8 mouse cellular contexts compared by ENCODE assay signal in the genomic region with DNA sequence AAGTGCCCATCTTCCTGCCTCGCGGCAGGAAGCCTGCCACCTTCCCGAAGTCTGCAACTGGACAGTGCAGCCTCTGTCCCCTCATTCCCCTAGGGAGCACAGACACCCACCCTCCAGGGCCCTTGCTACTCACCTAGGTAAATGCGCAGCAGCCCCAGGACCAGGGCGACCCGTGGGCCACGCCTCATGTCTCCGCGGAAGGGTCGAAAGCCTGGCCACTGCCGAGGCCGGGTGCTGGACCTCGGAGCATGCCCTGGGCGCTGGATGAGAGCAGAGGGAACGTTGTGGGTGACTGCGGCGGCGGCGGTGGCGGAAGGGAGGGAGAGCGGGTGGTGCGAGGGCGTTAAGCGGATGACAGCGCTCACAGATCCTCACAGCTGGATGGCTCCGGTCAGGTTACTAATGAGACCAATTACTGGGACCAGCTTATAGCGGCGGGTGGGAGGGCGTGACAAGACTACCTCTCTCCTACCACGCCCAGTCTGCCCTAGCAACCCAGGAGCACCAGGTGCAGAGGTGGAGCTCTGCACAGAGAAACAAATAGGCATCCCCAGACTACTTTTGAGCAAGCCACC. TPM values are rescaled to one million over a fixed set of nuclear protein-coding genes. Genes with fewer than 3 reads are reported as not detected.
A peak's percentile ranks its signal among the peaks of the same experiment; 100 is the strongest.
DNase-seq lines count a peak whose midpoint lies in the region; ATAC-seq lines count a peak whose summit lies in the region.

A gene (minus strand): TSS at position 392 of the 575 bp plus-strand sequence.

- 2% methylated on average over 30 of the region's 30 CpGs for WGBS in heart, embryonic 13.5 days
- 2% methylated on average over 30 of the region's 30 CpGs for WGBS in forebrain, embryonic 13.5 days
- under 1% methylated on average over 30 of the region's 30 CpGs for WGBS in midbrain, embryonic 14.5 days

- ATAC-seq in heart, embryonic 13.5 days (ENCODE audit: extremely low read depth, insufficient number of reproducible peaks, low FRiP score, low TSS enrichment), result no peak
- ATAC-seq in forebrain, embryonic 13.5 days, result peak; percentile 85
- peak; percentile 71 for ATAC-seq in midbrain, embryonic 14.5 days (ENCODE audit: low FRiP score, low TSS enrichment)

- no peak within 1 kb of the TSS for H3K27ac ChIP-seq in heart, embryonic 13.5 days (replicated peaks)
- no peak within 1 kb of the TSS for H3K27ac ChIP-seq in forebrain, embryonic 13.5 days
- H3K27ac ChIP-seq in midbrain, embryonic 14.5 days (replicated peaks; ENCODE audit: low read depth, low read length), result no peak within 1 kb of the TSS

- H3K9ac ChIP-seq in heart, embryonic 13.5 days, result peak within 1 kb of the TSS; percentile 61
- peak within 1 kb of the TSS; percentile 63 for H3K9ac ChIP-seq in forebrain, embryonic 13.5 days
- peak within 1 kb of the TSS; percentile 66 for H3K9ac ChIP-seq in midbrain, embryonic 14.5 days (replicated peaks; ENCODE audit: low read length)

- H3K27me3 ChIP-seq in heart, embryonic 13.5 days (replicated peaks), result peaks cover 78% of the 10 kb centered on the region
- H3K27me3 ChIP-seq in forebrain, embryonic 13.5 days, result peaks cover 35% of the 10 kb centered on the region
- H3K27me3 ChIP-seq in midbrain, embryonic 14.5 days (ENCODE audit: control insufficient read depth, insufficient read depth, low read length), result peaks cover 12% of the 10 kb centered on the region; the same call in 1 of the 2 replicates

- no peaks in the 10 kb centered on the region for H3K9me3 ChIP-seq in heart, embryonic 13.5 days
- no peaks in the 10 kb centered on the region for H3K9me3 ChIP-seq in forebrain, embryonic 13.5 days (replicated peaks)
- no peaks in the 10 kb centered on the region for H3K9me3 ChIP-seq in midbrain, embryonic 14.5 days (ENCODE audit: control insufficient read depth, low read length)

- peaks cover 13% of the 10 kb centered on the region for H3K4me1 ChIP-seq in heart, embryonic 13.5 days
- peaks cover 9% of the 10 kb centered on the region for H3K4me1 ChIP-seq in forebrain, embryonic 13.5 days
- 0 out of 2 replicates have a peak, but pooled peaks cover 7% of the 10 kb centered on the region for H3K4me1 ChIP-seq in midbrain, embryonic 14.5 days (ENCODE audit: control insufficient read depth, insufficient read depth, low read length)

- peak within 1 kb of the TSS; percentile 45 for H3K4me3 ChIP-seq in heart, embryonic 13.5 days
- H3K4me3 ChIP-seq in forebrain, embryonic 13.5 days, result peak within 1 kb of the TSS; percentile 41
- peak within 1 kb of the TSS; percentile 45 for H3K4me3 ChIP-seq in midbrain, embryonic 14.5 days (replicated peaks; ENCODE audit: low read depth, low read length)

- peak within 1 kb of the TSS; percentile 69 for H3K4me2 ChIP-seq in heart, embryonic 13.5 days
- peak within 1 kb of the TSS; percentile 77 for H3K4me2 ChIP-seq in forebrain, embryonic 13.5 days
- peak within 1 kb of the TSS; percentile 95 for H3K4me2 ChIP-seq in midbrain, embryonic 14.5 days (ENCODE audit: low read length)

- DNase-seq in heart, adult 18-20 months, result no peak
- peak; percentile 95 for DNase-seq in ZHBTc4 (ENCODE audit: low read depth, low spot score)
- peak; percentile 5 to 37 for DNase-seq in kidney, postnatal 25 days
- peak; percentile 72 for DNase-seq in midbrain, embryonic 14.5 days
- no peak for DNase-seq in yolk sac, embryonic 10.5 days (ENCODE audit: low spot score)
- DNase-seq in ovary, postnatal 14 days (ENCODE audit: low spot score), result no peak

- no peaks in the 10 kb centered on the region for H3K36me3 ChIP-seq in heart, embryonic 13.5 days
- H3K36me3 ChIP-seq in forebrain, embryonic 13.5 days (ENCODE audit: poor library complexity, severe bottlenecking), result no peaks in the 10 kb centered on the region
- no peaks in the 10 kb centered on the region for H3K36me3 ChIP-seq in midbrain, embryonic 14.5 days (ENCODE audit: control insufficient read depth, insufficient read depth, low read length)

RNA-seq across cellular contexts. Expression of the gene that starts here (rescaled TPM):
- polyA plus RNA-seq in heart, embryonic 13.5 days (2015; fragmentation: Nextera tagmentation; extraction: Ambion mirVana), result 0.20 and 0.24 TPM in 2 replicates
- under 1 TPM in 1 of 2 experiments, not detected in 1; 0.05 TPM for total RNA-seq in heart, adult 18-20 months (2021)
- 0.37 and 0.74 TPM in 2 replicates for polyA plus RNA-seq in forebrain, embryonic 13.5 days (2015; fragmentation: Nextera tagmentation; extraction: Ambion mirVana)
- polyA plus RNA-seq in midbrain, embryonic 14.5 days (2014; fragmentation: Nextera tagmentation; extraction: Ambion mirVana), result 1.9 and 2.2 TPM in 2 replicates

Comparison
In these comparisons a context has a peak if more than half of its experiments do, and no peak if none do; other contexts are left out.
1. Peak in ATAC-seq, H3K4me3 ChIP-seq, H3K9ac ChIP-seq and H3K4me2 ChIP-seq in forebrain, embryonic 13.5 days; RNA of the gene not detected or under 1 TPM.
2. DNase-seq: peak in ZHBTc4 (single experiment), kidney, postnatal 25 days (2 of 2) and midbrain, embryonic 14.5 days (single experiment); none in heart, adult 18-20 months (0 of 2), yolk sac, embryonic 10.5 days (single experiment) and ovary, postnatal 14 days (single experiment).
3. Peak in every context shown above with its lines, with median percentiles within 50 percentile points of each other: H3K4me2 ChIP-seq, H3K4me3 ChIP-seq and H3K9ac ChIP-seq.